Comparison of ENCODE assay signal across 13 mouse cellular contexts in the genomic region with DNA sequence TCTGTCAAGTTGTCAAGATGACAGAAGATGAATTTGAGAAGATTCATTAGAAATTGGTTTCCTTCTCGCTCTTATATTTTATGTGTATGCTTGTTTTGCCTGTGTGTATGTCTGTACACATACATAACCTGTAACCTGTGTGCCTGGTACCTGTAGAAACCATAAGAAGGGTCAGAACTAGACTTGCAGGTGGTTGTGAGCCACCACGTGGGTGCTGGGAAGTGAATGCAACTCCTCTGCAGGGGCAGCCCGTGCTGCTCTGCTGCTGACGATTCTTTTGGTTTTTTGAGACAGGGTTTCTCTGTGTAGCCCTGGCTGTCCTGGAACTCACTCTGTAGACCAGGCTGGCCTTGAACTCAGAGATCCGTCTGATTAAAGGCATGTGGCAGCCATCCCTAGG.
"Had no signal": no experiment of that assay in that cellular context is flagged by ENCODE, and none has a peak within 500 bp of the region (broad histone marks: within the 10 kb centered on the region; RNA-seq: fewer than 3 reads in every experiment).

No protein-coding gene starts in this region.

- DNase-seq: kidney, adult 11 months; kidney, adult 8-10 months; kidney, postnatal 10 days; kidney, postnatal 36 days; liver; lung, adult 18-20 months; lung, postnatal 10 days; lung, postnatal 4 days; midbrain, embryonic 14.5 days; retina, postnatal 1 day; right cerebral cortex, postnatal 25 days had no signal

- ATAC-seq: intestine, embryonic 15.5 days; liver, embryonic 12.5 days had no signal
